Mouse (Mus musculus): ENCODE results near the gene Il5ra.

Gene Il5ra

GRCm38 (mm10) chr6:106738229-106738628, 10.6 kb downstream of the Il5ra start:
- DNase-seq, result no peak

- DNase-seq, result no peak
These were observed 16.3 kb downstream of the Il5ra start for GRCm38 (mm10) chr6:106732563-106732962.

GRCm38 (mm10) chr6:106729682-106730314, 19.0 kb downstream of the Il5ra start:
- DNase-seq, result no peak

GRCm38 (mm10) chr6:106727703-106728102, 21.1 kb downstream of the Il5ra start:
- DNase-seq, result no peak

DNA sequence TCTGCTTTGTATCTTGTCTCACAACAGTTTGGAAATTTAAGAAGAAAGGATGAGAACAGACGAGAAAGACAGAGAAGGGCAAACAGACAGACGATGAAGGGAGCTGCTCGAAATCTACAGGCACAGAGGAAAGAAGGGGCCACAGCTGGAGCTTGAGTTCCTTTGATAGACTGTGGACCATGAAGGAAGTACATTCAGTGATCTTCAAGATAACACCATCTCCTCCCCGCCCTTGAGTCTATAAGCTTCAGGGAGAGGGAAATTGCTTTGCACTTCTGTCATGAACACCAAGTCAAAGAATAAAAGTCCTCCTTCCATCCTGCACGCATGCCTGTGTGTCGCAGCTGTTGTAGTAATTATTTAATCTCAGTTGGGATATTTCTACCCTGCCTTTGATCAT, 22.8 kb downstream of the Il5ra start:
- DNase-seq, result no peak

DNA sequence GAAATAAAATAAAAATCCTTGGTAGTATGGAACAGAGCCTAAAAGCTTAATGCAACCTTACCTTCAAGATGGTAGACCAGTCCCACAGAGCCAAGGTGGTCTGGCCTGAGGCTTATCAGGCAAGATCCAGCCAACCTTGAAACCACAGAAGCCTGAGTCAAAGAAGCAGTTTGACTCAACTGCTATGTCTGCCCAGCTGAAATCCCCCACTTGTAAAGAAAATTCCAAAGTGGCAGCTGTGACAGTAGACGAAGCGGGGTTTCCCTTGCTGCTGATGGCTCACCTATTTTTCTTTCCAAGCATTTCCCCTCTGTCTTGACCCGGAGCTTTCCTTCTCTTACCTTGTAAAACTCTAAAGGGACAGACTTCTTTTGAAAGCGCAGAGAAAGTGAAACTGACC, 23.2 kb downstream of the Il5ra start:
- no peak for DNase-seq

GRCm38 (mm10) chr6:106705506-106706035, 43.3 kb downstream of the Il5ra start:
- DNase-seq, result no peak

- no peak for DNase-seq
These were observed 46.9 kb downstream of the Il5ra start for GRCm38 (mm10) chr6:106701931-106702330.

DNA sequence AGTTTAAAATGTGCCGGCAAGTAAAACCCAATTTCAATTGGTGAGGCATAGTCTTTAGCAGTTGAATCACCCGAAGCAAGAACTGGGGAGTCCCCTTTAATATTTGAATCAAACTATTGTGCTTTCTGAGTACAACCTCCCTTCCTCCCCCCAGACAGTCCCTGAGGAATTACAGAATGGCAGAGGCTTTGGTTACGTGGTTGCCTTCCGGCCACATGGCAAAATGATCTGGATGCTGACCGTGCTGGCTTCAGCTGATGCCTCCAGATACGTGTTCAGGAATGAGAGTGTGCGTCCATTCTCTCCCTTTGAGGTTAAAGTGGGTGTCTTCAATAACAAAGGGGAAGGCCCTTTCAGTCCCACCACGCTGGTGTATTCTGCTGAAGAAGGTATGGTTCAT, 73.3 kb downstream of the Il5ra start:
- no peak for DNase-seq

- peak; percentile 15 for DNase-seq
These were observed 84.8 kb downstream of the Il5ra start for GRCm38 (mm10) chr6:106663780-106664651.
